Mouse (Mus musculus) liver, embryonic 12.5 days (tissue): ENCODE data around the gene Ankfn1. TPM values are rescaled to one million over a fixed set of nuclear protein-coding genes. Genes with fewer than 3 reads are reported as not detected.

Source experiments
- ATAC-seq: fragments of 200-750 bp; cut with Nextera tagmentation; 2 replicates; pipeline ENCODE4 v1.8.0; 2017; ENCODE audit warnings: moderate number of reproducible peaks, mild to moderate bottlenecking, moderate library complexity
- H3K27ac ChIP-seq: fragments of 300-500 bp; sonication (generic); 2 replicates; pipeline ENCODE4 v1.5.1; 2016; ENCODE audit warnings: mild to moderate bottlenecking
- H3K27me3 ChIP-seq: fragments of 300-500 bp; sonication (generic); replicated peaks from 2 replicates; pipeline ENCODE4 v1.6.1; 2016; ENCODE audit warnings: mild to moderate bottlenecking, moderate library complexity
- H3K36me3 ChIP-seq: fragments of 300-500 bp; sonication (generic); 2 replicates; pipeline ENCODE4 v1.6.1; 2016; ENCODE audit warnings: mild to moderate bottlenecking, moderate library complexity
- H3K4me1 ChIP-seq: fragments of 300-500 bp; sonication (generic); 2 replicates; pipeline ENCODE4 v1.6.1; 2016
- H3K4me2 ChIP-seq: fragments of 300-500 bp; sonication (generic); 2 replicates; pipeline ENCODE4 v1.6.1; 2016; ENCODE audit warnings: mild to moderate bottlenecking, moderate library complexity
- H3K4me3 ChIP-seq: fragments of 300-500 bp; sonication (generic); 2 replicates; pipeline ENCODE4 v1.5.1; 2016; ENCODE audit warnings: mild to moderate bottlenecking, moderate library complexity
- H3K9ac ChIP-seq: fragments of 300-500 bp; sonication (generic); 2 replicates; pipeline ENCODE4 v1.6.1; 2016; ENCODE audit warnings: mild to moderate bottlenecking, moderate library complexity
- H3K9me3 ChIP-seq: fragments of 300-500 bp; sonication (generic); replicated peaks from 2 replicates; pipeline ENCODE4 v1.6.1; 2016; ENCODE audit warnings: mild to moderate bottlenecking, moderate library complexity
- WGBS: fragments of 180-500 bp; shearing (Covaris S2); methylation state at CpG from one replicate; pipeline ENCODE4 v1.1.7; 2016; ENCODE audit not compliant: insufficient replicate concordance; 5-methylcytosine and 5-hydroxymethylcytosine counted together
- polyA plus RNA-seq: library from polyadenylated mRNA; unstranded; fragments of >200 nt; fragmentation: Nextera tagmentation; extraction: Ambion mirVana; gene quantifications from 2 replicates; pipeline ENCODE4 v1.2.1, GENCODE M21; 2016

Gene Ankfn1
- polyA plus RNA-seq, 1 experiment from 2014 or later, result not detected

GRCm38 (mm10) chr11:89608071-89608470 is 169.4 kb downstream of the Ankfn1 start:
- ATAC-seq, result no peak
- H3K36me3 ChIP-seq, result no peaks in the 10 kb centered on the region
- no peaks in the 10 kb centered on the region for H3K27me3 ChIP-seq
- no peaks in the 10 kb centered on the region for H3K4me1 ChIP-seq
- no peak overlapping the region for H3K4me3 ChIP-seq
- H3K4me2 ChIP-seq, result no peak overlapping the region
- no peak overlapping the region for H3K9ac ChIP-seq
- no peaks in the 10 kb centered on the region for H3K9me3 ChIP-seq
- H3K27ac ChIP-seq, result no peak overlapping the region
- WGBS, result 70% methylated on average over 7 of the region's 7 CpGs

GRCm38 (mm10) chr11:89607270-89607669 is 170.2 kb downstream of the Ankfn1 start:
- Histone ChIP-seq H3K36me3 (no peaks in the 10 kb centered on the region), H3K4me2 (no peak overlapping the region), H3K9me3 (no peaks in the 10 kb centered on the region), H3K27me3 (no peaks in the 10 kb centered on the region), H3K9ac (no peak overlapping the region), H3K4me1 (no peaks in the 10 kb centered on the region), H3K4me3 (no peak overlapping the region), H3K27ac (no peak overlapping the region)
- 69% methylated on average over 3 of the region's 3 CpGs for WGBS
- no peak for ATAC-seq

GRCm38 (mm10) chr11:89606346-89606745 is 171.1 kb downstream of the Ankfn1 start:
- Histone ChIP-seq H3K27ac (no peak overlapping the region), H3K4me3 (no peak overlapping the region), H3K9ac (no peak overlapping the region), H3K4me1 (no peaks in the 10 kb centered on the region), H3K36me3 (no peaks in the 10 kb centered on the region), H3K27me3 (no peaks in the 10 kb centered on the region), H3K9me3 (no peaks in the 10 kb centered on the region), H3K4me2 (no peak overlapping the region)
- 63% methylated on average over 6 of the region's 6 CpGs for WGBS
- ATAC-seq, result no peak

GRCm38 (mm10) chr11:89602966-89603365 is 174.5 kb downstream of the Ankfn1 start:
- H3K4me1 ChIP-seq, result no peaks in the 10 kb centered on the region
- no peak for ATAC-seq
- no peak overlapping the region for H3K4me2 ChIP-seq
- no peaks in the 10 kb centered on the region for H3K9me3 ChIP-seq
- no peaks in the 10 kb centered on the region for H3K36me3 ChIP-seq
- no peak overlapping the region for H3K4me3 ChIP-seq
- H3K9ac ChIP-seq, result no peak overlapping the region
- H3K27me3 ChIP-seq, result no peaks in the 10 kb centered on the region
- no peak overlapping the region for H3K27ac ChIP-seq
- 57% methylated on average over 5 of the region's 5 CpGs for WGBS

- no peaks in the 10 kb centered on the region for H3K36me3 ChIP-seq
- H3K27me3 ChIP-seq, result no peaks in the 10 kb centered on the region
- WGBS, result 69% methylated on average over 8 of the region's 8 CpGs
- H3K4me2 ChIP-seq, result no peak overlapping the region
- H3K4me1 ChIP-seq, result no peaks in the 10 kb centered on the region
- ATAC-seq, result no peak
- no peak overlapping the region for H3K4me3 ChIP-seq
- H3K27ac ChIP-seq, result no peak overlapping the region
- H3K9me3 ChIP-seq, result no peaks in the 10 kb centered on the region
- H3K9ac ChIP-seq, result no peak overlapping the region
Observed at GRCm38 (mm10) chr11:89600921-89601515, 176.4 kb downstream of the Ankfn1 start.

- Histone ChIP-seq H3K9me3 (no peaks in the 10 kb centered on the region), H3K27me3 (no peaks in the 10 kb centered on the region), H3K9ac (no peak overlapping the region), H3K4me3 (no peak overlapping the region), H3K4me1 (no peaks in the 10 kb centered on the region), H3K27ac (no peak overlapping the region), H3K36me3 (no peaks in the 10 kb centered on the region), H3K4me2 (no peak overlapping the region)
- WGBS, result 61% methylated on average over 10 of the region's 10 CpGs
- no peak for ATAC-seq
Observed at GRCm38 (mm10) chr11:89590273-89590874, 187.1 kb downstream of the Ankfn1 start.

GRCm38 (mm10) chr11:89586341-89586740 is 191.1 kb downstream of the Ankfn1 start:
- H3K36me3 ChIP-seq, result no peaks in the 10 kb centered on the region
- no peaks in the 10 kb centered on the region for H3K4me1 ChIP-seq
- H3K27me3 ChIP-seq, result no peaks in the 10 kb centered on the region
- H3K4me2 ChIP-seq, result no peak overlapping the region
- H3K9ac ChIP-seq, result no peak overlapping the region
- WGBS, result 62% methylated on average over 2 of the region's 2 CpGs
- H3K27ac ChIP-seq, result no peak overlapping the region
- no peak for ATAC-seq
- H3K4me3 ChIP-seq, result no peak overlapping the region
- H3K9me3 ChIP-seq, result no peaks in the 10 kb centered on the region

GRCm38 (mm10) chr11:89579826-89580225 is 197.6 kb downstream of the Ankfn1 start:
- Histone ChIP-seq H3K9me3 (no peaks in the 10 kb centered on the region), H3K4me2 (no peak overlapping the region), H3K27me3 (no peaks in the 10 kb centered on the region), H3K4me1 (no peaks in the 10 kb centered on the region), H3K4me3 (no peak overlapping the region), H3K9ac (no peak overlapping the region), H3K27ac (no peak overlapping the region), H3K36me3 (no peaks in the 10 kb centered on the region)
- no peak for ATAC-seq
- 58% methylated on average over 6 of the region's 6 CpGs for WGBS

GRCm38 (mm10) chr11:89579111-89579510 is 198.3 kb downstream of the Ankfn1 start:
- H3K27ac ChIP-seq, result no peak overlapping the region
- 79% methylated on average over 4 of the region's 4 CpGs for WGBS
- no peak for ATAC-seq
- H3K4me2 ChIP-seq, result no peak overlapping the region
- H3K36me3 ChIP-seq, result no peaks in the 10 kb centered on the region
- no peaks in the 10 kb centered on the region for H3K4me1 ChIP-seq
- H3K9me3 ChIP-seq, result no peaks in the 10 kb centered on the region
- H3K27me3 ChIP-seq, result no peaks in the 10 kb centered on the region
- H3K4me3 ChIP-seq, result no peak overlapping the region
- no peak overlapping the region for H3K9ac ChIP-seq

- no peak overlapping the region for H3K4me3 ChIP-seq
- no peaks in the 10 kb centered on the region for H3K4me1 ChIP-seq
- WGBS, result 60% methylated on average over 11 of the region's 11 CpGs
- H3K9ac ChIP-seq, result no peak overlapping the region
- no peaks in the 10 kb centered on the region for H3K36me3 ChIP-seq
- no peak overlapping the region for H3K27ac ChIP-seq
- no peak overlapping the region for H3K4me2 ChIP-seq
- H3K27me3 ChIP-seq, result no peaks in the 10 kb centered on the region
- ATAC-seq, result no peak
- no peaks in the 10 kb centered on the region for H3K9me3 ChIP-seq
Observed at GRCm38 (mm10) chr11:89574269-89574838, 203.1 kb downstream of the Ankfn1 start.

GRCm38 (mm10) chr11:89569391-89570145 is 207.9 kb downstream of the Ankfn1 start:
- Histone ChIP-seq H3K9ac (no peak overlapping the region), H3K4me1 (no peaks in the 10 kb centered on the region), H3K27ac (no peak overlapping the region), H3K9me3 (no peaks in the 10 kb centered on the region), H3K27me3 (no peaks in the 10 kb centered on the region), H3K4me2 (no peak overlapping the region), H3K36me3 (no peaks in the 10 kb centered on the region), H3K4me3 (no peak overlapping the region)
- ATAC-seq, result no peak
- 63% methylated on average over 11 of the region's 11 CpGs for WGBS

- Histone ChIP-seq H3K27me3 (no peaks in the 10 kb centered on the region), H3K4me1 (no peaks in the 10 kb centered on the region), H3K9me3 (no peaks in the 10 kb centered on the region), H3K9ac (no peak overlapping the region), H3K4me2 (no peak overlapping the region), H3K36me3 (no peaks in the 10 kb centered on the region), H3K4me3 (no peak overlapping the region), H3K27ac (no peak overlapping the region)
- no peak for ATAC-seq
- 68% methylated on average over 4 of the region's 4 CpGs for WGBS
Observed at GRCm38 (mm10) chr11:89568246-89568645, 209.2 kb downstream of the Ankfn1 start.
